Mouse (Mus musculus): ENCODE results near the gene A430078G23Rik. TPM values are rescaled to one million over a fixed set of nuclear protein-coding genes. Genes with fewer than 3 reads are reported as not detected.
"Not testable (repeated sequence)": the region's sequence is repeated elsewhere in the genome, so short reads cannot be mapped to it uniquely, and the experiment has no call there.

A430078G23Rik gene
- polyA plus RNA-seq, 1 experiment from 2014 or later: 0.05 TPM

DNA sequence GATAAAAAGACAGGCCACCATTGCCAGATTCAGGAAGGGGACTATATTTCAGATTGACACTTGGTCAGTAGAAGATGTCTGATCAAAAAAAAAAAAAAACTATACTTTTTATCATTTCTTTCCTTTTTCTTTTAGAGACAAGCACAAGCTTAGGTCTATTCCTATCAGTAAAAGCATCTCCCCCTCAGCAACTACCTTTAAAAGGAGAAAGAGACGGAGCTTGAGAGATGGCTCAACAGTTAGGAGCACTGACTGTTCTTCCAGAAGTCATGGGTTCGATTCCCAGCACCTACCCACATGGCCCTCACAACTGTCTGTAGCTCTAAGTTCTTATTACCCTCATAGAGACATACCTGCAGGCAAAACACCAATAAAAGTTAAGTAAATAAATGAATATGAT is 38.9 kb upstream of the A430078G23Rik start:
- TF ChIP-seq CTCF (IDR thresholded peaks at IDR 0.05; ENCODE audit: low read depth): no peak
- Histone ChIP-seq H3K4me3 (replicated peaks; ENCODE audit: low read depth, low read length) (no peak overlapping the region), H3K36me3 (ENCODE audit: insufficient read depth, low read length) (no peaks in the 10 kb centered on the region), H3K9me3 (replicated peaks; ENCODE audit: low read length) (no peaks in the 10 kb centered on the region), H3K9ac (ENCODE audit: low read depth, low read length) (no peak overlapping the region), H3K27ac (no peak overlapping the region), H3K4me2 (ENCODE audit: low read length) (no peak overlapping the region), H3K27me3 (ENCODE audit: insufficient read depth, low read length) (no peaks in the 10 kb centered on the region), H3K4me1 (replicated peaks; ENCODE audit: insufficient read depth, low read length) (no peaks in the 10 kb centered on the region)
- WGBS: 83% methylated on average over 2 of the region's 2 CpGs
- no peak for ATAC-seq (replicated peaks; ENCODE audit: low FRiP score, low read depth)
- no peak for DNase-seq (ENCODE audit: low spot score)

DNA sequence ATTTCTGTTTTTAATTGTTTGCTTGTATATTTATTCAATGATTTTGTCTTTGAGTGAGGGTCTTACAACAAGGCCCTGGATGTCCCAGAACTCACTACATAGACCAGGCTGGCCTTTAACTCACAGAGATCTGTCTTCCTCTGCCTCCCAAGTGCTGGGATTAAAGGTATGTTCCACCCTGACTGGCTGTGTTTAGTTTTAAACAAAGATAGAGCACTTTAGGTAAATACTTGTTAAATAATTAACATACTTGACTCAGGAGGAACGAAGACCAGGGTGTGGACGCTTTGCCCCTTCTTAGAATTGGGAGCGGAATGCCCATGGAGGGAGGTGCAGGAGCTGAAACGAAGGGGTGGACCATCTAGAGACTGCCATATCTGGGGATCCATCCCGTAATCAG is 36.6 kb upstream of the A430078G23Rik start:
- no peak for ATAC-seq (replicated peaks; ENCODE audit: low FRiP score, low read depth)
- Histone ChIP-seq H3K9ac (ENCODE audit: low read depth, low read length) (no peak overlapping the region), H3K27ac (no peak overlapping the region), H3K4me1 (replicated peaks; ENCODE audit: insufficient read depth, low read length) (no peaks in the 10 kb centered on the region), H3K9me3 (replicated peaks; ENCODE audit: low read length) (no peaks in the 10 kb centered on the region), H3K4me2 (ENCODE audit: low read length) (no peak overlapping the region), H3K4me3 (replicated peaks; ENCODE audit: low read depth, low read length) (no peak overlapping the region), H3K27me3 (ENCODE audit: insufficient read depth, low read length) (no peaks in the 10 kb centered on the region), H3K36me3 (ENCODE audit: insufficient read depth, low read length) (no peaks in the 10 kb centered on the region)
- DNase-seq (ENCODE audit: low spot score): no peak
- no peak for TF ChIP-seq CTCF (IDR thresholded peaks at IDR 0.05; ENCODE audit: low read depth)
- 87% methylated on average over 5 of the region's 5 CpGs for WGBS

DNA sequence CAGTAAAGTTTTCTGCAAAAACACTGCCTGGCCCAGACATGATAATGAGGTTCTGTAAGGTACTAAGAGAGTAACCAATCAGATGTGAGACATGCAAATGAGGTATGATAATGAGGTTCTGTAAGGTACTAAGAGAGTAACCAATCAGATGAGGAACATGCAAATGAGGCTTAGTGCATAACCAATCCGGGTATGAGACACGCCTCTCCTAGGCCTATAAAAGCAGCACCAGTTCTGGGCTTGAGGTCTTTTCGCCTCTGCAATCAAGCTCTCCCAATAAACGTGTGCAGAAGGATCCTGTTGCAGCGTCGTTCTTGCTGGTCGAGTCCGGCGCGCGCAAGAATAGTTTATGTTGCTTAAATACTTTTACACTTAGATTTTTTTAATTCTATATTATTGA is 33.9 kb upstream of the A430078G23Rik start:
- not testable (repeated sequence) for H3K9ac ChIP-seq (ENCODE audit: low read depth, low read length); H3K9me3 ChIP-seq (replicated peaks; ENCODE audit: low read length); DNase-seq (ENCODE audit: low spot score); H3K4me3 ChIP-seq (replicated peaks; ENCODE audit: low read depth, low read length); H3K27me3 ChIP-seq (ENCODE audit: insufficient read depth, low read length); H3K36me3 ChIP-seq (ENCODE audit: insufficient read depth, low read length); H3K4me1 ChIP-seq (replicated peaks; ENCODE audit: insufficient read depth, low read length); H3K4me2 ChIP-seq (ENCODE audit: low read length); H3K27ac ChIP-seq; ATAC-seq (replicated peaks; ENCODE audit: low FRiP score, low read depth)
- 95% methylated on average over 8 of the region's 11 CpGs for WGBS

DNA sequence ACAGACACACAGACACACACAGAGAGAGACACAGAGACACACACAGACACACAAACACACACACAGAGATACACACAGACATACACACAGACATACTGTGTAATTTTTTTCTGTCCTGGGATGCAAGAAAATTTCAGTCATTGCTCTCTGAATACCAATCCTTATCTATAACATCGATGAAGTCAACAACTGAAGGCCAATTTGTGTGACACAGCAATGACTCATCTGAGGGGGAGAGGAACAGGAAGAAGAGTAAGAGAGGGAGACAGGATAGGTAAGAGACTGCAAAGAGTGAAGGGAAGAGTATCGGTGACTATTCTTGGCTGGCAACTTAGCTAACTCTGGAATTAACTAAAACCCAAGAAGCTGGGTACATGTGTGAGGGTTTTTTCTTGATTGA is 29.0 kb upstream of the A430078G23Rik start:
- DNase-seq (ENCODE audit: low spot score) (no peak), ATAC-seq (replicated peaks; ENCODE audit: low FRiP score, low read depth) (no peak)
- WGBS: 90% methylated on average over 2 of the region's 2 CpGs
- no peak for TF ChIP-seq CTCF (IDR thresholded peaks at IDR 0.05; ENCODE audit: low read depth)
- Histone ChIP-seq H3K9me3 (replicated peaks; ENCODE audit: low read length) (no peaks in the 10 kb centered on the region), H3K36me3 (ENCODE audit: insufficient read depth, low read length) (no peaks in the 10 kb centered on the region), H3K4me3 (replicated peaks; ENCODE audit: low read depth, low read length) (no peak overlapping the region), H3K27ac (no peak overlapping the region), H3K4me1 (replicated peaks; ENCODE audit: insufficient read depth, low read length) (no peaks in the 10 kb centered on the region), H3K4me2 (ENCODE audit: low read length) (no peak overlapping the region), H3K9ac (ENCODE audit: low read depth, low read length) (no peak overlapping the region), H3K27me3 (ENCODE audit: insufficient read depth, low read length) (no peaks in the 10 kb centered on the region)

DNA sequence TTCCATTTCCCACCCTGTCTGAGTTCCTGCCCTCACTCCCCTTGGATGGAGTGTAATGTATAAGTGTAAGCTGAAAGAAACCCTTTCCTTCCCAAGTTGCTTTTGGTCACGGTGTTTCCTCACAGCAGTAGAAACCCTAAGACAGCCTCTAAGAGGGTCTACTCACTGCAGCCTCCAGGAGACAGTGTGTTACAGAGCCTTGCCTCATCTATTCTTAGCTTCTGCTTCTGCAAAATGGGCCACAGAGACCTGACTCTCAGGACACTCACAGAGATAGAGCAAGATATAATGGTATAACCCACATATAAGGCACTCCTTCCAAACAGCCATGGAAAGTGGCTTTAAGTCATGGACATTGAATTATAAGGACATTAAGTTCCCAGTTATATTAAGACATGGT is 26.2 kb upstream of the A430078G23Rik start:
- WGBS: 88% methylated on average over 1 of the region's 1 CpGs
- Histone ChIP-seq H3K4me1 (replicated peaks; ENCODE audit: insufficient read depth, low read length) (no peaks in the 10 kb centered on the region), H3K27ac (no peak overlapping the region), H3K9ac (ENCODE audit: low read depth, low read length) (no peak overlapping the region), H3K27me3 (ENCODE audit: insufficient read depth, low read length) (no peaks in the 10 kb centered on the region), H3K9me3 (replicated peaks; ENCODE audit: low read length) (no peaks in the 10 kb centered on the region), H3K4me3 (replicated peaks; ENCODE audit: low read depth, low read length) (no peak overlapping the region), H3K4me2 (ENCODE audit: low read length) (no peak overlapping the region), H3K36me3 (ENCODE audit: insufficient read depth, low read length) (no peaks in the 10 kb centered on the region)
- no peak for ATAC-seq (replicated peaks; ENCODE audit: low FRiP score, low read depth)
- no peak for DNase-seq (ENCODE audit: low spot score)
- TF ChIP-seq CTCF (IDR thresholded peaks at IDR 0.05; ENCODE audit: low read depth): no peak

DNA sequence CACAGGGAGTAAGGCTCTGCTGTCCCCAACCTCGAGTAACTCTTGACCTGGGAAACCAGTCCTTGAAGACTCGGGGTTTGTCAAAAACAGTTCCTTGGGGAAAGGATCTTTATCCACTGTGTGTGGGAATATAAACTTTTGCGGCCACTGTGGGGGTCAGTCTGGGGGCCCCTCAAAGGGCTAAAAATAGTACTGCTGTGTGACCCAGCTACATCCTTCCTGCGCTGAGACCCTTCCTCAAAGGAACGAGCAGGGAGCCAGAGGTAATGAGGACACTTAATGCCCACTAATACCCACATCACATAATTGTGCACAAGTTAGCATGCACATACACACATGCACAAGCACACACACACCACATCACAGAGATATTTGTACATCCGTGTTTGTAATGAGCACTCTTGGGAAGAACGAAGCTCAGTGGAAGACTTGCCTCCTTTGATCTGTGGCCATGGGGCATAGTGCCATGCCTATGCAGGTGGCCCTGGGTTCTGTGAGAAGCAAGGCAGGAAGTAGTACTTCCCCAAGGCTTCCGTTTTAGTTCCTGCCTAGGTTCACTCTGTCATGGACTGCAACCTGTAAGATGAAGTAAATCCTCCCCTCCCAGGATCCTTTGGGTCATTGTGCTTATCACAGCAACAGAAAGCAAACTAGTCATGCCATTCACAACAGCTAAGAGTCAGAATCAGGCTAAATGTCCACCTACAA is 25.5 kb upstream of the A430078G23Rik start:
- Histone ChIP-seq H3K9ac (ENCODE audit: low read depth, low read length) (no peak overlapping the region), H3K36me3 (ENCODE audit: insufficient read depth, low read length) (no peaks in the 10 kb centered on the region), H3K27ac (no peak overlapping the region), H3K27me3 (ENCODE audit: insufficient read depth, low read length) (no peaks in the 10 kb centered on the region), H3K4me1 (replicated peaks; ENCODE audit: insufficient read depth, low read length) (no peaks in the 10 kb centered on the region), H3K4me2 (ENCODE audit: low read length) (no peak overlapping the region), H3K4me3 (replicated peaks; ENCODE audit: low read depth, low read length) (no peak overlapping the region), H3K9me3 (replicated peaks; ENCODE audit: low read length) (no peaks in the 10 kb centered on the region)
- 58% methylated on average over 8 of the region's 8 CpGs for WGBS
- TF ChIP-seq CTCF (IDR thresholded peaks at IDR 0.05; ENCODE audit: low read depth): no peak
- no peak for DNase-seq (ENCODE audit: low spot score)
- no peak for ATAC-seq (replicated peaks; ENCODE audit: low FRiP score, low read depth)

GRCm38 (mm10) chr8:3330662-3331061 is 22.6 kb upstream of the A430078G23Rik start:
- no peak overlapping the region for H3K9ac ChIP-seq (ENCODE audit: low read depth, low read length)
- ATAC-seq (replicated peaks; ENCODE audit: low FRiP score, low read depth) (no peak), DNase-seq (ENCODE audit: low spot score) (peak; percentile 77)
- no peaks in the 10 kb centered on the region for H3K9me3 ChIP-seq (replicated peaks; ENCODE audit: low read length)
- H3K4me3 ChIP-seq (replicated peaks; ENCODE audit: low read depth, low read length): no peak overlapping the region
- no peaks in the 10 kb centered on the region for H3K27me3 ChIP-seq (ENCODE audit: insufficient read depth, low read length)
- no peaks in the 10 kb centered on the region for H3K36me3 ChIP-seq (ENCODE audit: insufficient read depth, low read length)
- 44% methylated on average over 6 of the region's 6 CpGs for WGBS
- H3K4me2 ChIP-seq (ENCODE audit: low read length): no peak overlapping the region
- no peaks in the 10 kb centered on the region for H3K4me1 ChIP-seq (replicated peaks; ENCODE audit: insufficient read depth, low read length)
- no peak overlapping the region for H3K27ac ChIP-seq
- TF ChIP-seq CTCF (IDR thresholded peaks at IDR 0.05; ENCODE audit: low read depth): peak; percentile 90
